Mouse (Mus musculus) lung, postnatal 25 days (tissue): ENCODE results near the gene Wipf3.

Experiments used
- DNase-seq: peaks from one replicate; pipeline ENCODE4 v3.0.0; 2022; ENCODE audit warnings: low spot score

Wipf3 gene

GRCm38 (mm10) chr6:54429447-54430194 lies at the start of gene Wipf3:
Gene Wipf3, plus strand, starts transcription at chr6:54429603.
- peak; percentile 68 for DNase-seq

GRCm38 (mm10) chr6:54382636-54383035 lies 46.8 kb upstream of the Wipf3 start:
- no peak for DNase-seq

GRCm38 (mm10) chr6:54383893-54384524 lies 45.4 kb upstream of the Wipf3 start:
- DNase-seq: no peak

- DNase-seq: no peak
These were observed 44.6 kb upstream of the Wipf3 start for GRCm38 (mm10) chr6:54384777-54385176.

- DNase-seq: no peak
These were observed 43.0 kb upstream of the Wipf3 start for GRCm38 (mm10) chr6:54386429-54386828.

GRCm38 (mm10) chr6:54387044-54387443 lies 42.4 kb upstream of the Wipf3 start:
- DNase-seq: no peak

- DNase-seq: no peak
These were observed 41.7 kb upstream of the Wipf3 start for GRCm38 (mm10) chr6:54387751-54388150.

- no peak for DNase-seq
These were observed 40.6 kb upstream of the Wipf3 start for GRCm38 (mm10) chr6:54388690-54389275.

GRCm38 (mm10) chr6:54391765-54392164 lies 37.6 kb upstream of the Wipf3 start:
- DNase-seq: peak; percentile 54

- DNase-seq: no peak
These were observed 35.5 kb upstream of the Wipf3 start for GRCm38 (mm10) chr6:54393886-54394285.

GRCm38 (mm10) chr6:54399194-54399923 lies 30.0 kb upstream of the Wipf3 start:
- DNase-seq: peak; percentile 13

- DNase-seq: no peak
These were observed 27.9 kb upstream of the Wipf3 start for GRCm38 (mm10) chr6:54401503-54401902.

- DNase-seq: peak; percentile 13
These were observed 24.5 kb upstream of the Wipf3 start for GRCm38 (mm10) chr6:54404916-54405315.

- DNase-seq: no peak
These were observed 23.3 kb upstream of the Wipf3 start for GRCm38 (mm10) chr6:54406116-54406515.

- DNase-seq: no peak
These were observed 20.1 kb upstream of the Wipf3 start for GRCm38 (mm10) chr6:54409271-54409670.

GRCm38 (mm10) chr6:54410451-54410850 lies 19.0 kb upstream of the Wipf3 start:
- no peak for DNase-seq

- no peak for DNase-seq
These were observed 17.8 kb upstream of the Wipf3 start for GRCm38 (mm10) chr6:54411591-54411990.

GRCm38 (mm10) chr6:54412879-54413278 lies 16.5 kb upstream of the Wipf3 start:
- no peak for DNase-seq

GRCm38 (mm10) chr6:54425230-54425629 lies 4.2 kb upstream of the Wipf3 start:
- DNase-seq: no peak

GRCm38 (mm10) chr6:54428850-54429446 lies 455 bp upstream of the Wipf3 start:
- no peak for DNase-seq

GRCm38 (mm10) chr6:54430221-54430620 lies 818 bp downstream of the Wipf3 start:
- no peak for DNase-seq

GRCm38 (mm10) chr6:54431761-54432160 lies 2.4 kb downstream of the Wipf3 start:
- DNase-seq: no peak
